Mouse (Mus musculus): ENCODE measurements around the gene Epn3.

Epn3 gene

GRCm38 (mm10) chr11:94499661-94500152 is at the start of gene Epn3:
Epn3 (minus strand) TSS chr11:94499974.
- peak; percentile 30 for DNase-seq (ENCODE audit: low read depth, low spot score)

- peak; percentile 97 for DNase-seq (ENCODE audit: low read depth, low spot score)
Measured at GRCm38 (mm10) chr11:94548888-94549690, 49.3 kb upstream of the Epn3 start, which contains the start of gene Rsad1. Rsad1 (minus strand) TSS chr11:94549255.

- DNase-seq (ENCODE audit: low read depth, low spot score): peak; percentile 76
Measured at GRCm38 (mm10) chr11:94548041-94548784, 48.4 kb upstream of the Epn3 start.

- no peak for DNase-seq (ENCODE audit: low read depth, low spot score)
Measured at GRCm38 (mm10) chr11:94547271-94547670, 47.5 kb upstream of the Epn3 start.

GRCm38 (mm10) chr11:94546381-94546780 is 46.6 kb upstream of the Epn3 start:
- no peak for DNase-seq (ENCODE audit: low read depth, low spot score)

- DNase-seq (ENCODE audit: low read depth, low spot score): peak; percentile 46
Measured at GRCm38 (mm10) chr11:94544422-94544821, 44.6 kb upstream of the Epn3 start.

- DNase-seq (ENCODE audit: low read depth, low spot score): peak; percentile 95
Measured at GRCm38 (mm10) chr11:94543932-94544331, 44.2 kb upstream of the Epn3 start.

- no peak for DNase-seq (ENCODE audit: low read depth, low spot score)
Measured at GRCm38 (mm10) chr11:94543344-94543743, 43.6 kb upstream of the Epn3 start.

GRCm38 (mm10) chr11:94542400-94542799 is 42.6 kb upstream of the Epn3 start:
- DNase-seq (ENCODE audit: low read depth, low spot score): no peak

- no peak for DNase-seq (ENCODE audit: low read depth, low spot score)
Measured at GRCm38 (mm10) chr11:94539761-94540160, 40.0 kb upstream of the Epn3 start.

GRCm38 (mm10) chr11:94538733-94539292 is 39.0 kb upstream of the Epn3 start:
- no peak for DNase-seq (ENCODE audit: low read depth, low spot score)

- peak; percentile 59 for DNase-seq (ENCODE audit: low read depth, low spot score)
Measured at GRCm38 (mm10) chr11:94533171-94533570, 33.4 kb upstream of the Epn3 start.

- DNase-seq (ENCODE audit: low read depth, low spot score): no peak
Measured at GRCm38 (mm10) chr11:94528879-94529278, 29.1 kb upstream of the Epn3 start.

- DNase-seq (ENCODE audit: low read depth, low spot score): no peak
Measured at GRCm38 (mm10) chr11:94526171-94526879, 26.6 kb upstream of the Epn3 start.

- peak; percentile 80 for DNase-seq (ENCODE audit: low read depth, low spot score)
Measured at GRCm38 (mm10) chr11:94521219-94521843, 21.6 kb upstream of the Epn3 start, which contains the start of gene Mycbpap. Mycbpap (minus strand) TSS chr11:94521742.

- DNase-seq (ENCODE audit: low read depth, low spot score): peak; percentile 43
Measured at GRCm38 (mm10) chr11:94513452-94513851, 13.7 kb upstream of the Epn3 start.

- no peak for DNase-seq (ENCODE audit: low read depth, low spot score)
Measured at GRCm38 (mm10) chr11:94508976-94509375, 9.2 kb upstream of the Epn3 start.

GRCm38 (mm10) chr11:94501482-94501881 is 1.7 kb upstream of the Epn3 start:
- no peak for DNase-seq (ENCODE audit: low read depth, low spot score)

GRCm38 (mm10) chr11:94500362-94500761 is 588 bp upstream of the Epn3 start:
- DNase-seq (ENCODE audit: low read depth, low spot score): no peak

- peak; percentile 96 for DNase-seq (ENCODE audit: low read depth, low spot score)
Measured at GRCm38 (mm10) chr11:94499035-94499434, 739 bp downstream of the Epn3 start.
